Mouse (Mus musculus): ENCODE measurements around the gene Pafah1b2. TPM values are rescaled to one million over a fixed set of nuclear protein-coding genes. Genes with fewer than 3 reads are reported as not detected.
A peak's percentile ranks its signal among the peaks of the same experiment; 100 is the strongest.

Gene Pafah1b2
- polyA plus RNA-seq (2014; fragmentation: Nextera tagmentation; extraction: Ambion mirVana): 227 and 229 TPM in 2 replicates

GRCm38 (mm10) chr9:46012091-46013008, at the start of gene Pafah1b2, which contains the start of gene Sik3:
Gene Pafah1b2 (minus strand): TSS chr9:46012690.
Gene Sik3 (plus strand): TSS chr9:46012820.
- no peaks in the 10 kb centered on the region for H3K27me3 ChIP-seq (ENCODE audit: control insufficient read depth, insufficient read depth, low read length)
- H3K4me3 ChIP-seq (ENCODE audit: low read depth, low read length): peak within 1 kb of the TSS; percentile 90
- WGBS: 3% methylated on average over 69 of the region's 78 CpGs
- H3K27ac ChIP-seq (replicated peaks; ENCODE audit: low read depth, low read length): peak within 1 kb of the TSS; percentile 86
- peak within 1 kb of the TSS; percentile 81 for H3K4me2 ChIP-seq (ENCODE audit: low read depth, low read length)
- no peaks in the 10 kb centered on the region for H3K9me3 ChIP-seq (replicated peaks; ENCODE audit: control insufficient read depth, low read length)
- no peaks in the 10 kb centered on the region for H3K36me3 ChIP-seq (replicated peaks; ENCODE audit: control insufficient read depth, insufficient read depth, low read depth, low read length)
- DNase-seq (ENCODE audit: low spot score) (peak; percentile 96), ATAC-seq (replicated peaks; ENCODE audit: insufficient number of reproducible peaks, low FRiP score, low TSS enrichment, low read depth) (peak; percentile 84)
- peak within 1 kb of the TSS; percentile 94 for H3K9ac ChIP-seq (replicated peaks; ENCODE audit: low read length)
- H3K4me1 ChIP-seq (ENCODE audit: control insufficient read depth, insufficient read depth, low read length): peaks cover 3% of the 10 kb centered on the region; the same call in 1 of the 2 replicates

GRCm38 (mm10) chr9:46061696-46062425, 49.4 kb upstream of the Pafah1b2 start:
- H3K27me3 ChIP-seq (ENCODE audit: control insufficient read depth, insufficient read depth, low read length): no peaks in the 10 kb centered on the region
- no peaks in the 10 kb centered on the region for H3K36me3 ChIP-seq (replicated peaks; ENCODE audit: control insufficient read depth, insufficient read depth, low read depth, low read length)
- H3K4me2 ChIP-seq (ENCODE audit: low read depth, low read length): no peak overlapping the region
- no peak overlapping the region for H3K4me3 ChIP-seq (ENCODE audit: low read depth, low read length)
- no peak for DNase-seq (ENCODE audit: low spot score)
- H3K9ac ChIP-seq (replicated peaks; ENCODE audit: low read length): no peak overlapping the region
- WGBS: 75% methylated on average over 9 of the region's 9 CpGs
- no peak for ATAC-seq (replicated peaks; ENCODE audit: insufficient number of reproducible peaks, low FRiP score, low TSS enrichment, low read depth)
- no peak overlapping the region for H3K27ac ChIP-seq (replicated peaks; ENCODE audit: low read depth, low read length)
- no peaks in the 10 kb centered on the region for H3K4me1 ChIP-seq (ENCODE audit: control insufficient read depth, insufficient read depth, low read length)
- no peaks in the 10 kb centered on the region for H3K9me3 ChIP-seq (replicated peaks; ENCODE audit: control insufficient read depth, low read length)

- no peak overlapping the region for H3K4me2 ChIP-seq (ENCODE audit: low read depth, low read length)
- no peak overlapping the region for H3K9ac ChIP-seq (replicated peaks; ENCODE audit: low read length)
- H3K4me3 ChIP-seq (ENCODE audit: low read depth, low read length): no peak overlapping the region
- DNase-seq (ENCODE audit: low spot score) (no peak), ATAC-seq (replicated peaks; ENCODE audit: insufficient number of reproducible peaks, low FRiP score, low TSS enrichment, low read depth) (no peak)
- no peaks in the 10 kb centered on the region for H3K27me3 ChIP-seq (ENCODE audit: control insufficient read depth, insufficient read depth, low read length)
- 86% methylated on average over 2 of the region's 2 CpGs for WGBS
- no peaks in the 10 kb centered on the region for H3K9me3 ChIP-seq (replicated peaks; ENCODE audit: control insufficient read depth, low read length)
- no peaks in the 10 kb centered on the region for H3K4me1 ChIP-seq (ENCODE audit: control insufficient read depth, insufficient read depth, low read length)
- H3K36me3 ChIP-seq (replicated peaks; ENCODE audit: control insufficient read depth, insufficient read depth, low read depth, low read length): no peaks in the 10 kb centered on the region
- H3K27ac ChIP-seq (replicated peaks; ENCODE audit: low read depth, low read length): no peak overlapping the region
These were observed 47.8 kb upstream of the Pafah1b2 start for GRCm38 (mm10) chr9:46060249-46060648.

- no peaks in the 10 kb centered on the region for H3K27me3 ChIP-seq (ENCODE audit: control insufficient read depth, insufficient read depth, low read length)
- H3K36me3 ChIP-seq (replicated peaks; ENCODE audit: control insufficient read depth, insufficient read depth, low read depth, low read length): no peaks in the 10 kb centered on the region
- no peak overlapping the region for H3K27ac ChIP-seq (replicated peaks; ENCODE audit: low read depth, low read length)
- H3K9me3 ChIP-seq (replicated peaks; ENCODE audit: control insufficient read depth, low read length): no peaks in the 10 kb centered on the region
- H3K4me2 ChIP-seq (ENCODE audit: low read depth, low read length): no peak overlapping the region
- DNase-seq (ENCODE audit: low spot score) (no peak), ATAC-seq (replicated peaks; ENCODE audit: insufficient number of reproducible peaks, low FRiP score, low TSS enrichment, low read depth) (no peak)
- no peak overlapping the region for H3K4me3 ChIP-seq (ENCODE audit: low read depth, low read length)
- H3K9ac ChIP-seq (replicated peaks; ENCODE audit: low read length): no peak overlapping the region
- WGBS: 87% methylated on average over 3 of the region's 3 CpGs
- no peaks in the 10 kb centered on the region for H3K4me1 ChIP-seq (ENCODE audit: control insufficient read depth, insufficient read depth, low read length)
These were observed 45.6 kb upstream of the Pafah1b2 start for GRCm38 (mm10) chr9:46058065-46058464.

GRCm38 (mm10) chr9:46053014-46053666, 40.6 kb upstream of the Pafah1b2 start:
- H3K4me2 ChIP-seq (ENCODE audit: low read depth, low read length): no peak overlapping the region
- no peaks in the 10 kb centered on the region for H3K27me3 ChIP-seq (ENCODE audit: control insufficient read depth, insufficient read depth, low read length)
- H3K9ac ChIP-seq (replicated peaks; ENCODE audit: low read length): no peak overlapping the region
- ATAC-seq (replicated peaks; ENCODE audit: insufficient number of reproducible peaks, low FRiP score, low TSS enrichment, low read depth): no peak
- no peak overlapping the region for H3K27ac ChIP-seq (replicated peaks; ENCODE audit: low read depth, low read length)
- H3K9me3 ChIP-seq (replicated peaks; ENCODE audit: control insufficient read depth, low read length): no peaks in the 10 kb centered on the region
- H3K4me1 ChIP-seq (ENCODE audit: control insufficient read depth, insufficient read depth, low read length): no peaks in the 10 kb centered on the region
- no peak for DNase-seq (ENCODE audit: low spot score)
- H3K36me3 ChIP-seq (replicated peaks; ENCODE audit: control insufficient read depth, insufficient read depth, low read depth, low read length): no peaks in the 10 kb centered on the region
- 86% methylated on average over 9 of the region's 9 CpGs for WGBS
- H3K4me3 ChIP-seq (ENCODE audit: low read depth, low read length): no peak overlapping the region

- Histone ChIP-seq H3K36me3 (replicated peaks; ENCODE audit: control insufficient read depth, insufficient read depth, low read depth, low read length) (no peaks in the 10 kb centered on the region), H3K27me3 (ENCODE audit: control insufficient read depth, insufficient read depth, low read length) (no peaks in the 10 kb centered on the region), H3K4me3 (ENCODE audit: low read depth, low read length) (no peak overlapping the region), H3K9ac (replicated peaks; ENCODE audit: low read length) (no peak overlapping the region), H3K4me2 (ENCODE audit: low read depth, low read length) (no peak overlapping the region), H3K27ac (replicated peaks; ENCODE audit: low read depth, low read length) (no peak overlapping the region), H3K4me1 (ENCODE audit: control insufficient read depth, insufficient read depth, low read length) (no peaks in the 10 kb centered on the region), H3K9me3 (replicated peaks; ENCODE audit: control insufficient read depth, low read length) (no peaks in the 10 kb centered on the region)
- DNase-seq (ENCODE audit: low spot score) (no peak), ATAC-seq (replicated peaks; ENCODE audit: insufficient number of reproducible peaks, low FRiP score, low TSS enrichment, low read depth) (no peak)
- 76% methylated on average over 8 of the region's 8 CpGs for WGBS
These were observed 37.7 kb upstream of the Pafah1b2 start for GRCm38 (mm10) chr9:46050203-46050602.

- H3K36me3 ChIP-seq (replicated peaks; ENCODE audit: control insufficient read depth, insufficient read depth, low read depth, low read length): no peaks in the 10 kb centered on the region
- H3K27me3 ChIP-seq (ENCODE audit: control insufficient read depth, insufficient read depth, low read length): no peaks in the 10 kb centered on the region
- no peak overlapping the region for H3K9ac ChIP-seq (replicated peaks; ENCODE audit: low read length)
- ATAC-seq (replicated peaks; ENCODE audit: insufficient number of reproducible peaks, low FRiP score, low TSS enrichment, low read depth): no peak
- H3K4me2 ChIP-seq (ENCODE audit: low read depth, low read length): no peak overlapping the region
- 65% methylated on average over 7 of the region's 7 CpGs for WGBS
- H3K27ac ChIP-seq (replicated peaks; ENCODE audit: low read depth, low read length): no peak overlapping the region
- H3K4me3 ChIP-seq (ENCODE audit: low read depth, low read length): no peak overlapping the region
- no peaks in the 10 kb centered on the region for H3K4me1 ChIP-seq (ENCODE audit: control insufficient read depth, insufficient read depth, low read length)
- DNase-seq (ENCODE audit: low spot score): no peak
- H3K9me3 ChIP-seq (replicated peaks; ENCODE audit: control insufficient read depth, low read length): no peaks in the 10 kb centered on the region
These were observed 37.0 kb upstream of the Pafah1b2 start for GRCm38 (mm10) chr9:46049525-46049924.
